Mouse (Mus musculus): Measurements from ENCODE around the gene Ncam1.

- no peak for TF ChIP-seq CTCF (conservative IDR thresholded peaks at IDR 0.05; ENCODE audit: insufficient read depth, insufficient read length, low read depth, low read length)
- TF ChIP-seq POLR2A (IDR thresholded peaks at IDR 0.05; ENCODE audit: low read depth, low read length), result no peak
Measured at GRCm38 (mm10) chr9:49483316-49483715, 315.4 kb downstream of the Ncam1 start.
